Mouse (Mus musculus) embryonic facial prominence, embryonic 10.5 days (tissue): ENCODE results near the gene Myh7. TPM values are rescaled to one million over a fixed set of nuclear protein-coding genes. Genes with fewer than 3 reads are reported as not detected.

Experiments
- DNase-seq: peaks from one replicate; pipeline ENCODE4 v3.0.0-alpha.2; 2017; ENCODE audit warnings: low spot score
- H3K27ac ChIP-seq: fragments of 300-500 bp; sonication (generic); replicated peaks from 2 replicates; pipeline ENCODE4 v1.5.1; 2016; ENCODE audit warnings: mild to moderate bottlenecking
- H3K27me3 ChIP-seq: fragments of 300-500 bp; sonication (generic); replicated peaks from 2 replicates; pipeline ENCODE4 v1.6.1; 2016; ENCODE audit warnings: low read depth, mild to moderate bottlenecking; ENCODE audit not compliant: poor library complexity, severe bottlenecking
- H3K36me3 ChIP-seq: fragments of 300-500 bp; sonication (generic); replicated peaks from 2 replicates; pipeline ENCODE4 v1.6.1; 2016; ENCODE audit warnings: mild to moderate bottlenecking, moderate library complexity
- H3K4me1 ChIP-seq: fragments of 300-500 bp; sonication (generic); 2 replicates; pipeline ENCODE4 v1.6.1; 2016
- H3K4me3 ChIP-seq: fragments of 300-500 bp; sonication (generic); 2 replicates; pipeline ENCODE4 v1.5.1; 2016; ENCODE audit warnings: mild to moderate bottlenecking, moderate library complexity
- H3K9me3 ChIP-seq: fragments of 300-500 bp; sonication (generic); 2 replicates; pipeline ENCODE4 v1.6.1; 2016; ENCODE audit warnings: mild to moderate bottlenecking
- WGBS: fragments of 180-500 bp; shearing (Covaris S2); methylation state at CpG from one replicate; pipeline ENCODE4 v1.1.7; 2016; 5-methylcytosine and 5-hydroxymethylcytosine counted together
- polyA plus RNA-seq: library from polyadenylated mRNA; unstranded; fragments of >200 nt; fragmentation: Nextera tagmentation; extraction: Ambion mirVana; gene quantifications from 2 replicates; pipeline ENCODE4 v1.2.1, GENCODE M21; 2016

Gene Myh7
- polyA plus RNA-seq, 1 experiment from 2014 or later: 1.9 TPM

- no peaks in the 10 kb centered on the region for H3K27me3 ChIP-seq
- H3K4me3 ChIP-seq: peak overlapping the region; percentile 78
- peaks cover 7% of the 10 kb centered on the region for H3K4me1 ChIP-seq
- 1% methylated on average over 17 of the region's 17 CpGs for WGBS
- no peak for DNase-seq
- H3K9me3 ChIP-seq: no peaks in the 10 kb centered on the region
- peak overlapping the region; percentile 80 for H3K27ac ChIP-seq
- peaks cover 36% of the 10 kb centered on the region for H3K36me3 ChIP-seq
Observed at GRCm38 (mm10) chr14:55015767-55016111, 21.3 kb upstream of the Myh7 start.

GRCm38 (mm10) chr14:55014991-55015766, 20.8 kb upstream of the Myh7 start, which contains the start of gene Ngdn:
TSS of gene Ngdn (plus strand) at chr14:55015454.
- peak; percentile 97 for DNase-seq
- H3K4me1 ChIP-seq: peaks cover 7% of the 10 kb centered on the region
- no peaks in the 10 kb centered on the region for H3K9me3 ChIP-seq
- no peaks in the 10 kb centered on the region for H3K27me3 ChIP-seq
- peak within 1 kb of the TSS; percentile 78 for H3K4me3 ChIP-seq
- under 1% methylated on average over 36 of the region's 36 CpGs for WGBS
- peak within 1 kb of the TSS; percentile 96 for H3K27ac ChIP-seq
- peaks cover 30% of the 10 kb centered on the region for H3K36me3 ChIP-seq

GRCm38 (mm10) chr14:55014591-55014990, 20.2 kb upstream of the Myh7 start:
- under 1% methylated on average over 27 of the region's 27 CpGs for WGBS
- no peaks in the 10 kb centered on the region for H3K9me3 ChIP-seq
- peak overlapping the region; percentile 96 for H3K27ac ChIP-seq
- H3K4me3 ChIP-seq: peak overlapping the region; percentile 78
- DNase-seq: no peak
- peaks cover 27% of the 10 kb centered on the region for H3K36me3 ChIP-seq
- H3K27me3 ChIP-seq: no peaks in the 10 kb centered on the region
- peaks cover 7% of the 10 kb centered on the region for H3K4me1 ChIP-seq

GRCm38 (mm10) chr14:55011116-55011515, 16.7 kb upstream of the Myh7 start:
- Histone ChIP-seq H3K4me3 (no peak overlapping the region), H3K27me3 (no peaks in the 10 kb centered on the region), H3K27ac (no peak overlapping the region), H3K4me1 (peaks cover 3% of the 10 kb centered on the region; the same call in 1 of the 2 replicates), H3K9me3 (no peaks in the 10 kb centered on the region), H3K36me3 (no peaks in the 10 kb centered on the region)
- DNase-seq: peak; percentile 39
- WGBS: 57% methylated on average over 4 of the region's 4 CpGs

GRCm38 (mm10) chr14:55008417-55008816, 14.0 kb upstream of the Myh7 start:
- no peak for DNase-seq

GRCm38 (mm10) chr14:55007120-55007908, 12.9 kb upstream of the Myh7 start:
- Histone ChIP-seq H3K27me3 (no peaks in the 10 kb centered on the region), H3K4me3 (no peak overlapping the region), H3K36me3 (no peaks in the 10 kb centered on the region), H3K9me3 (no peaks in the 10 kb centered on the region), H3K4me1 (peaks cover 27% of the 10 kb centered on the region), H3K27ac (no peak overlapping the region)
- DNase-seq: no peak
- WGBS: 90% methylated on average over 9 of the region's 9 CpGs

More at GRCm38 (mm10) chr14:55008417-55008816, 14.0 kb upstream of the Myh7 start:
- H3K9me3 ChIP-seq: no peaks in the 10 kb centered on the region
- no peak overlapping the region for H3K4me3 ChIP-seq
- H3K27ac ChIP-seq: no peak overlapping the region
- no peaks in the 10 kb centered on the region for H3K36me3 ChIP-seq
- no peaks in the 10 kb centered on the region for H3K27me3 ChIP-seq
- WGBS: 85% methylated on average over 8 of the region's 8 CpGs
- peaks cover 16% of the 10 kb centered on the region for H3K4me1 ChIP-seq

GRCm38 (mm10) chr14:55006541-55006940, 12.1 kb upstream of the Myh7 start:
- Histone ChIP-seq H3K4me3 (no peak overlapping the region), H3K36me3 (no peaks in the 10 kb centered on the region), H3K27me3 (no peaks in the 10 kb centered on the region), H3K9me3 (no peaks in the 10 kb centered on the region), H3K4me1 (peaks cover 32% of the 10 kb centered on the region), H3K27ac (no peak overlapping the region)
- 74% methylated on average over 3 of the region's 3 CpGs for WGBS
- DNase-seq: no peak

- Histone ChIP-seq H3K9me3 (no peaks in the 10 kb centered on the region), H3K27me3 (no peaks in the 10 kb centered on the region), H3K4me3 (no peak overlapping the region), H3K36me3 (no peaks in the 10 kb centered on the region), H3K4me1 (peaks cover 32% of the 10 kb centered on the region), H3K27ac (no peak overlapping the region)
- WGBS: 86% methylated on average over 8 of the region's 8 CpGs
- no peak for DNase-seq
Observed at GRCm38 (mm10) chr14:55005967-55006366, 11.5 kb upstream of the Myh7 start.

- WGBS: 67% methylated on average over 2 of the region's 2 CpGs
- Histone ChIP-seq H3K4me3 (no peak overlapping the region), H3K9me3 (no peaks in the 10 kb centered on the region), H3K4me1 (peaks cover 32% of the 10 kb centered on the region), H3K27ac (no peak overlapping the region), H3K27me3 (no peaks in the 10 kb centered on the region), H3K36me3 (no peaks in the 10 kb centered on the region)
- no peak for DNase-seq
Observed at GRCm38 (mm10) chr14:55005506-55005905, 11.1 kb upstream of the Myh7 start.

GRCm38 (mm10) chr14:55003878-55004855, 9.7 kb upstream of the Myh7 start:
- no peaks in the 10 kb centered on the region for H3K27me3 ChIP-seq
- peaks cover 32% of the 10 kb centered on the region for H3K4me1 ChIP-seq
- no peaks in the 10 kb centered on the region for H3K9me3 ChIP-seq
- H3K4me3 ChIP-seq: no peak overlapping the region
- no peak for DNase-seq
- 74% methylated on average over 18 of the region's 18 CpGs for WGBS
- H3K27ac ChIP-seq: peak overlapping the region; percentile 61
- no peaks in the 10 kb centered on the region for H3K36me3 ChIP-seq

- H3K27me3 ChIP-seq: no peaks in the 10 kb centered on the region
- no peak overlapping the region for H3K4me3 ChIP-seq
- H3K36me3 ChIP-seq: no peaks in the 10 kb centered on the region
- WGBS: 66% methylated on average over 7 of the region's 7 CpGs
- H3K4me1 ChIP-seq: peaks cover 33% of the 10 kb centered on the region
- no peak for DNase-seq
- H3K27ac ChIP-seq: peak overlapping the region; percentile 27; the same call in 1 of the 2 replicates
- no peaks in the 10 kb centered on the region for H3K9me3 ChIP-seq
Observed at GRCm38 (mm10) chr14:55002687-55003120, 8.3 kb upstream of the Myh7 start.
